Mouse (Mus musculus): ENCODE data around the gene Tdp1. TPM values are rescaled to one million over a fixed set of nuclear protein-coding genes. Genes with fewer than 3 reads are reported as not detected.
A peak's percentile ranks its signal among the peaks of the same experiment; 100 is the strongest.

Tdp1 gene
- polyA plus RNA-seq, 1 experiment from 2014 or later, result 46.7 TPM

DNA sequence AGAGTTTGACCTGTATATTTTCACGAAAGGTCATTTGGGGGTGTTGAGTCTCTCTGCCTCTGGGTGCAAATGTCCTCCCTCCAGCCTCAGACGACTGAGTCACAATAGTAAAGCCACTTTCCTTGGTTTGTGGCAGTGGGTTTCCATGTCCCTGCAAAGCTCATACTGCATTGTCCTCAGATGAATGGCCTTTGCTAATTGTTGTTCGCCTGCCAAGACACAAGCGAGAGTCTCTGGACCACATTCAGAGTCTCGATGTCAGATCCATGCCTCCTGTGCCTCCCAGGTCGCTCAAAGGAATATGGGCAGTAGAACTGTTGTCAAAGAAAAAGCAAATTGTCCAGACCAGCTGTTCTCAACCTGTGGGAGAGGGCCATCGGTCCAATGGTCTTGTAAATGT is 116.1 kb downstream of the Tdp1 start:
- no peak overlapping the region for H3K9ac ChIP-seq (ENCODE audit: low read depth, low read length)
- peaks cover 3% of the 10 kb centered on the region; the same call in 1 of the 2 replicates for H3K4me1 ChIP-seq (ENCODE audit: control insufficient read depth, insufficient read depth, low read depth, low read length)
- H3K27me3 ChIP-seq (replicated peaks; ENCODE audit: control insufficient read depth, insufficient read depth, low read length), result no peaks in the 10 kb centered on the region
- no peak overlapping the region for H3K4me2 ChIP-seq (ENCODE audit: low read length)
- H3K9me3 ChIP-seq (ENCODE audit: control insufficient read depth, low read length), result no peaks in the 10 kb centered on the region
- ATAC-seq, result no peak
- 69% methylated on average over 7 of the region's 7 CpGs for WGBS
- no peaks in the 10 kb centered on the region for H3K36me3 ChIP-seq (ENCODE audit: control insufficient read depth, insufficient read depth, low read length)
- no peak overlapping the region for H3K27ac ChIP-seq (ENCODE audit: low read depth, low read length)
- no peak overlapping the region for H3K4me3 ChIP-seq (ENCODE audit: low read length)

DNA sequence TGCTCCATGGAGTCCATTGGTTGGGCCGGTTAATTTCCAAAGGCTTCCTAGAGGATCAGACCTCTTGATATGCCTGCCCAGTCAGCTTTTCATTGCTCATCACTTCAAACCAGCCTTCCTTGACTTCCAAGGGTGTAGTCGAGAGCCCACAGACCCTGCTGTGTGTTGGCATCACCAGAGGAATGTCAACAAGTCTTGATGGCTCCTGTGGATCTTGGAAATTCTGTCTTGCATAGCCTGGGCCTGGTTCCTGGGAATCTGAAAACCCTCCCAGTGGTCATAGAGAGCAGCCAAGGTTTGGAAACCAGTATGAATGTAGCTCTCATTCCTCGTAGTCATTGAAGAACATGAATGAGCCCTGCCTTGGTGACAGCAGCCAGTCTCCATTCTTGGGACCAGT is 116.9 kb downstream of the Tdp1 start:
- H3K27me3 ChIP-seq (replicated peaks; ENCODE audit: control insufficient read depth, insufficient read depth, low read length), result no peaks in the 10 kb centered on the region
- H3K9me3 ChIP-seq (ENCODE audit: control insufficient read depth, low read length), result no peaks in the 10 kb centered on the region
- no peak overlapping the region for H3K27ac ChIP-seq (ENCODE audit: low read depth, low read length)
- 83% methylated on average over 3 of the region's 3 CpGs for WGBS
- no peaks in the 10 kb centered on the region for H3K36me3 ChIP-seq (ENCODE audit: control insufficient read depth, insufficient read depth, low read length)
- H3K4me1 ChIP-seq (ENCODE audit: control insufficient read depth, insufficient read depth, low read depth, low read length), result peaks cover 3% of the 10 kb centered on the region; the same call in 1 of the 2 replicates
- H3K9ac ChIP-seq (ENCODE audit: low read depth, low read length), result no peak overlapping the region
- no peak overlapping the region for H3K4me3 ChIP-seq (ENCODE audit: low read length)
- no peak overlapping the region for H3K4me2 ChIP-seq (ENCODE audit: low read length)
- ATAC-seq, result no peak

DNA sequence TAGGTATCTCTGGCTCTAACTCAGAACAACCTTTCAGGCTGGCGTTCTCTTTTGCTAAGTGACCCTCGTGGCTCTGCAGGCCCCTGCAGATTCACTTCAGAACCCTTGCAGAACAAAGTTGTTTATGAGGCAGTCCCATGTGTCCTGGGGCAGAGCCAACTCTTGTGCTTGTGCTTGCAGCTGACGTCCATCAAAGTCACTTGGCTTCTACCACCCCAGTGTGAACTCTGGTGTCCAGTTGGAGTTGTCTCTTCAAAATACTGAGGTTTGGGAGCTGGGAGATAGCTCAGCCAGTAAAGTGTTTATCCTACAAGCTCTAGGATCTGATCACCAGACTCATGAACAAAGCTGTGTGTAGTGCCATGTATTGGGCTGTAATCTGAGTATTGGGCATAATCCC is 117.6 kb downstream of the Tdp1 start:
- Histone ChIP-seq H3K4me1 (ENCODE audit: control insufficient read depth, insufficient read depth, low read depth, low read length) (peaks cover 3% of the 10 kb centered on the region; the same call in 1 of the 2 replicates), H3K4me3 (ENCODE audit: low read length) (no peak overlapping the region), H3K9ac (ENCODE audit: low read depth, low read length) (no peak overlapping the region), H3K4me2 (ENCODE audit: low read length) (no peak overlapping the region), H3K27me3 (replicated peaks; ENCODE audit: control insufficient read depth, insufficient read depth, low read length) (no peaks in the 10 kb centered on the region), H3K27ac (ENCODE audit: low read depth, low read length) (no peak overlapping the region), H3K36me3 (ENCODE audit: control insufficient read depth, insufficient read depth, low read length) (no peaks in the 10 kb centered on the region), H3K9me3 (ENCODE audit: control insufficient read depth, low read length) (no peaks in the 10 kb centered on the region)
- ATAC-seq, result no peak
- 75% methylated on average over 3 of the region's 3 CpGs for WGBS

DNA sequence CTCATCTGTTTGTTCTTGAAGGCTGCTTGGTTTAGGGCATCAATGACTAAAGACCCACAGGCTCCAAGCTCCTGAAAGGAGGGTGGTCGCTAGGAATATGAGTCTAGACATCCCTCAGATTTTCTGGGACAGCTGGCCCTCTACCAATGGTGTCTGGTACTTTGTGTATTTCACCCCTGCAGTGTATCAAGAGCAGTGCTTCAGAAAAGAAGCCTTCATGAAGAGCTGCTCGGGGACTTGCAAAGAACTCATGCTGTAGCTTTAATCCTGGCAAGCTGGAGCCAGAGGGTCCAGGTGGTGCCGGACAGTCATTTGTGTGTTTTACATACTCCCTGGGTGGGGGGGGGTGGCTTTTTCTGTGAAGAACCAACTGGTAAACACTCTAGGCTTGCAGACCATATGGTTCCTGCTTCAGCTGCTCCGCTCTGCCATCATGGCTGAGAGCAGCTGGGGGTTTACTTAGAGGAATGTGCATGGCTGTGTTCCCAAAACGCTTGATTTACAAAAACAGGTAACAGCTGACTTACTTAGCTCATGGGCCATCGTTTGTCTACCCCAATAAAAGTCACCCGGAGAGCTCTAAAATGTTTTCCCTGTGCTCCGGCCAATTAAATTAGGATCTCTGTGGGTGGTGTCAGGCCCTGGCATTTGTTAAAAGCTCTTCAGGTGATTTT is 118.7 kb downstream of the Tdp1 start:
- no peaks in the 10 kb centered on the region for H3K9me3 ChIP-seq (ENCODE audit: control insufficient read depth, low read length)
- no peaks in the 10 kb centered on the region for H3K36me3 ChIP-seq (ENCODE audit: control insufficient read depth, insufficient read depth, low read length)
- no peak overlapping the region for H3K4me2 ChIP-seq (ENCODE audit: low read length)
- 34% methylated on average over 8 of the region's 8 CpGs for whole genome bisulfite sequencing
- peaks cover 3% of the 10 kb centered on the region; the same call in 1 of the 2 replicates for H3K4me1 ChIP-seq (ENCODE audit: control insufficient read depth, insufficient read depth, low read depth, low read length)
- no peak overlapping the region for H3K9ac ChIP-seq (ENCODE audit: low read depth, low read length)
- H3K4me3 ChIP-seq (ENCODE audit: low read length), result no peak overlapping the region
- H3K27ac ChIP-seq (ENCODE audit: low read depth, low read length), result no peak overlapping the region
- peak; percentile 90 for ATAC-seq
- no peaks in the 10 kb centered on the region for H3K27me3 ChIP-seq (replicated peaks; ENCODE audit: control insufficient read depth, insufficient read depth, low read length)

Small RNA genes lying within 50 kb of the gene (microRNA-seq; reads per million reads assigned to microRNA genes)
- not detected for gene Gm23291

Other genes starting within 250 kb of the Tdp1 start
- 4.8 and 4.9 TPM in 2 replicates for gene Efcab11, start 78 bp upstream of the Tdp1 start, polyA plus RNA-seq (2015; fragmentation: Nextera tagmentation; extraction: Ambion mirVana)
- gene Kcnk13, start 80.0 kb downstream of the Tdp1 start, polyA plus RNA-seq (2015; fragmentation: Nextera tagmentation; extraction: Ambion mirVana), result 1.1 and 1.5 TPM in 2 replicates
- gene Psmc1, start 225.6 kb downstream of the Tdp1 start, polyA plus RNA-seq (2015; fragmentation: Nextera tagmentation; extraction: Ambion mirVana), result 276 and 284 TPM in 2 replicates

Data from hindbrain, embryonic 16.5 days (tissue).